Mouse (Mus musculus) hindbrain, postnatal 0 days (tissue): ENCODE data around the gene Xpr1. TPM values are rescaled to one million over a fixed set of nuclear protein-coding genes. Genes with fewer than 3 reads are reported as not detected.

ENCODE experiments used
- ATAC-seq: fragments of 200-750 bp; cut with Nextera tagmentation; 2 replicates; pipeline ENCODE4 v1.8.0; 2017; ENCODE audit warnings: mild to moderate bottlenecking, moderate TSS enrichment, moderate library complexity
- DNase-seq: peaks from one replicate; pipeline ENCODE4 v3.0.0-alpha.2; 2015; ENCODE audit warnings: low spot score
- H3K27ac ChIP-seq: fragments of 300-500 bp; sonication (generic); 2 replicates; pipeline ENCODE4 v1.5.1; 2014; ENCODE audit warnings: mild to moderate bottlenecking
- H3K27me3 ChIP-seq: fragments of 300-500 bp; sonication (generic); 2 replicates; pipeline ENCODE4 v1.6.1; 2014; ENCODE audit warnings: low read length, mixed read lengths; ENCODE audit not compliant: insufficient read depth
- H3K36me3 ChIP-seq: fragments of 300-500 bp; sonication (generic); 2 replicates; pipeline ENCODE4 v1.6.1; 2014; ENCODE audit warnings: low read length, mixed read lengths; ENCODE audit not compliant: insufficient read depth
- H3K4me1 ChIP-seq: fragments of 300-500 bp; sonication (generic); 2 replicates; pipeline ENCODE4 v1.6.1; 2014; ENCODE audit warnings: antibody characterized with exemption, low read length, mixed read lengths; ENCODE audit not compliant: insufficient read depth
- H3K4me2 ChIP-seq: fragments of 300-500 bp; sonication (generic); 2 replicates; pipeline ENCODE4 v1.6.1; 2014; ENCODE audit warnings: low read depth, mild to moderate bottlenecking, low read length, moderate library complexity, mixed read lengths
- H3K4me3 ChIP-seq: fragments of 300-500 bp; sonication (generic); 2 replicates; pipeline ENCODE4 v1.5.1; 2014; ENCODE audit warnings: low read length
- H3K9ac ChIP-seq: fragments of 300-500 bp; sonication (generic); replicated peaks from 2 replicates; pipeline ENCODE4 v1.6.1; 2014; ENCODE audit warnings: mild to moderate bottlenecking, low read length, moderate library complexity, mixed read lengths
- H3K9me3 ChIP-seq: fragments of 300-500 bp; sonication (generic); 2 replicates; pipeline ENCODE4 v1.6.1; 2016; ENCODE audit warnings: low read length, mixed read lengths
- CTCF ChIP-seq: IDR thresholded peaks from 2 replicates; pipeline ENCODE4 v1.5.1; 2016; ENCODE audit warnings: antibody characterized with exemption, control low read depth, low read depth
- WGBS: fragments of 180-500 bp; shearing (Covaris S2); extraction: QIAGEN DNeasy Blood & Tissue Kit; methylation state at CpG from one replicate; pipeline ENCODE4 v1.1.7; 2014; 5-methylcytosine and 5-hydroxymethylcytosine counted together
- polyA plus RNA-seq: library from polyadenylated mRNA; unstranded; fragments of >200 nt; fragmentation: Nextera tagmentation; extraction: Ambion mirVana; gene quantifications from 2 replicates; pipeline ENCODE4 v1.2.1, GENCODE M21; 2015
- total RNA-seq: library from RNA; depleted of rRNA; stranded (reverse); fragments of >200 nt; gene quantifications from 2 replicates; pipeline ENCODE4 v1.2.3, GENCODE M21; 2014

The Xpr1 gene
- total and polyA plus RNA-seq, 2 experiments from 2014 or later: 33.8 to 107 TPM

DNA sequence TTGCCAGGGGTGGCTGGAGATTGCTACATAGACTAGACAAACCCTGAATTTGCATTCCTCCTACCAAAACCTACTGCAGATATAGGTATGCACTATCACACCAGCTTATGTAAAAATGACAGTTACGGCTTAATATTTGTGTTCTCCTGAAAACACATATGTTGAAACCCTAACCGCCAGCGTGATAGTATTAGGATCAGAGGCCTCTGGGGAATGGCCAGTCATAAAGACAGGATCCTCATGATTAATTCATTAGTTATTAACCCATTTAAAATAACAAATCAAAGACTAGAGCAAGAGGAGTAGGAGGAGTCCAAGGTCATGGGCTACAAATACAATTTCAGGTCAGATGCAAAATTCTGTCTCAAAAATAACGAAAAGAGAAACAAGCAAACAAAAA lies 50.8 kb downstream of the Xpr1 start:
- H3K9me3 ChIP-seq: no peaks in the 10 kb centered on the region
- no peak for TF ChIP-seq CTCF
- no peak for DNase-seq
- H3K9ac ChIP-seq: no peak overlapping the region
- no peaks in the 10 kb centered on the region for H3K36me3 ChIP-seq
- no peak overlapping the region for H3K4me2 ChIP-seq
- H3K4me1 ChIP-seq: no peaks in the 10 kb centered on the region
- ATAC-seq: no peak
- WGBS: 62% methylated on average over 4 of the region's 4 CpGs
- H3K27ac ChIP-seq: no peak overlapping the region
- no peak overlapping the region for H3K4me3 ChIP-seq
- H3K27me3 ChIP-seq: no peaks in the 10 kb centered on the region

- no peak for ATAC-seq
- no peak overlapping the region for H3K4me2 ChIP-seq
These were observed 55.6 kb downstream of the Xpr1 start for GRCm38 (mm10) chr1:155361502-155362126.

DNA sequence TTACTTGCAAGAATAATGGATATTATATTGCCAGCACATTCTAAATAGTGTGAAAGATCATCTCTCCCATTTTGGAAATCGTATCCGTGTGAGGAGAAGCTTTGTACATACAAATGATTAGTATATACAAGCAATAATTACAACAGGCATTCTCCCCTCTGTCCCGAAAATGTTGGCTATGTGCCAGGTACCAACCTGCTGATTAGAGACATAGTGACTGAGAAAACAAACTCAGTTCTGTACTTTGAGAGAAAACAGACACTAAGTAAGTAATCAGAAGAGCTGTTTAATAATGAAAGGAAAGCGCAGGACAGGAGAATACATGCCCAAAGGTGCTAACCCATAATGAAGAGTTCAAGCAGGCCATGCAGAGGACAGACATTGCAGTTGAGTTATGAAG lies 64.1 kb downstream of the Xpr1 start:
- H3K27ac ChIP-seq: no peak overlapping the region
- H3K9me3 ChIP-seq: no peaks in the 10 kb centered on the region
- no peak overlapping the region for H3K4me3 ChIP-seq
- H3K4me2 ChIP-seq: no peak overlapping the region
- no peak for DNase-seq
- no peak for TF ChIP-seq CTCF
- ATAC-seq: no peak
- no peak overlapping the region for H3K9ac ChIP-seq
- no peaks in the 10 kb centered on the region for H3K27me3 ChIP-seq
- H3K36me3 ChIP-seq: no peaks in the 10 kb centered on the region
- 74% methylated on average over 4 of the region's 4 CpGs for WGBS
- no peaks in the 10 kb centered on the region for H3K4me1 ChIP-seq

More at GRCm38 (mm10) chr1:155361502-155362126, 55.6 kb downstream of the Xpr1 start:
- H3K9me3 ChIP-seq: no peaks in the 10 kb centered on the region
- H3K4me1 ChIP-seq: no peaks in the 10 kb centered on the region
- no peak overlapping the region for H3K27ac ChIP-seq
- TF ChIP-seq CTCF: no peak
- WGBS: 87% methylated on average over 4 of the region's 4 CpGs
- H3K9ac ChIP-seq: no peak overlapping the region
- H3K27me3 ChIP-seq: no peaks in the 10 kb centered on the region
- no peaks in the 10 kb centered on the region for H3K36me3 ChIP-seq
- H3K4me3 ChIP-seq: no peak overlapping the region
- DNase-seq: no peak

- H3K27ac ChIP-seq: no peak overlapping the region
- no peaks in the 10 kb centered on the region for H3K27me3 ChIP-seq
These were observed 65.7 kb downstream of the Xpr1 start for GRCm38 (mm10) chr1:155351527-155351926.

DNA sequence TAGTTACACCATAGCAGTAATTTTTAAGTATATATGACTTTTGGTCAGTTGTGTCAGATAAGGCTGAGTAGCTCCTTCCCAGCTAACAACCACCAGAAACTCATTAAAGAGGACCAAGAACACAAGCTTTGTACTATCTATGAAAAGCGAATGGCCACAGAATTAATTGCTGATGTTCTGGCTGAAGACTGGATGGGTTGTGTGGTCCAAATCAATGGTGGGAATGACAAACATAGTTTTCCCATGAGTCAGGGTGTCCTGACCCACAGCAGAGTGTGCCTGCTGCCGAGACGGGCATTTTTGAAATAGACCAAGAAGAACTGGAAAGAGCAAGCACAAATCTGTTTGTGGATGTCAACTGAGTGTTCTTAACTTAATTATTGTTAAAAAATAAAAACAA lies 68.7 kb downstream of the Xpr1 start:
- no peak for ATAC-seq
- no peak overlapping the region for H3K9ac ChIP-seq
- TF ChIP-seq CTCF: no peak
- H3K9me3 ChIP-seq: no peaks in the 10 kb centered on the region
- DNase-seq: no peak
- H3K27me3 ChIP-seq: no peaks in the 10 kb centered on the region
- H3K4me2 ChIP-seq: no peak overlapping the region
- no peak overlapping the region for H3K27ac ChIP-seq
- no peak overlapping the region for H3K4me3 ChIP-seq
- 86% methylated on average over 3 of the region's 3 CpGs for WGBS
- no peaks in the 10 kb centered on the region for H3K4me1 ChIP-seq
- no peaks in the 10 kb centered on the region for H3K36me3 ChIP-seq

More at GRCm38 (mm10) chr1:155351527-155351926, 65.7 kb downstream of the Xpr1 start:
- Histone ChIP-seq H3K4me3 (no peak overlapping the region), H3K4me2 (no peak overlapping the region), H3K9ac (no peak overlapping the region), H3K36me3 (no peaks in the 10 kb centered on the region), H3K9me3 (no peaks in the 10 kb centered on the region), H3K4me1 (no peaks in the 10 kb centered on the region)
- DNase-seq (no peak), ATAC-seq (no peak)
- WGBS: 87% methylated on average over 4 of the region's 4 CpGs
- TF ChIP-seq CTCF: no peak

GRCm38 (mm10) chr1:155347339-155347738 lies 69.9 kb downstream of the Xpr1 start:
- Histone ChIP-seq H3K9ac (no peak overlapping the region), H3K27me3 (no peaks in the 10 kb centered on the region), H3K36me3 (no peaks in the 10 kb centered on the region), H3K4me2 (no peak overlapping the region), H3K4me3 (no peak overlapping the region), H3K27ac (no peak overlapping the region), H3K9me3 (no peaks in the 10 kb centered on the region), H3K4me1 (no peaks in the 10 kb centered on the region)
- no peak for DNase-seq
- no peak for TF ChIP-seq CTCF
- 84% methylated on average over 4 of the region's 4 CpGs for WGBS
- no peak for ATAC-seq

- Histone ChIP-seq H3K4me1 (no peaks in the 10 kb centered on the region), H3K9me3 (no peaks in the 10 kb centered on the region), H3K27me3 (no peaks in the 10 kb centered on the region), H3K4me2 (no peak overlapping the region), H3K27ac (no peak overlapping the region), H3K9ac (no peak overlapping the region), H3K36me3 (no peaks in the 10 kb centered on the region), H3K4me3 (no peak overlapping the region)
- ATAC-seq (no peak), DNase-seq (no peak)
- 94% methylated on average over 2 of the region's 2 CpGs for WGBS
- no peak for TF ChIP-seq CTCF
These were observed 73.2 kb downstream of the Xpr1 start for GRCm38 (mm10) chr1:155344019-155344418.
